Mouse (Mus musculus) cortical plate, adult 2 months (tissue): Measurements from ENCODE around the gene Glt8d2. TPM values are rescaled to one million over a fixed set of nuclear protein-coding genes. Genes with fewer than 3 reads are reported as not detected.
A peak's percentile ranks its signal among the peaks of the same experiment; 100 is the strongest.

Source experiments
- H3K27ac ChIP-seq: fragments of 200-500 bp; 2 replicates; pipeline ENCODE4 v1.5.1; 2012; ENCODE audit warnings: low read length, control low read depth, inconsistent platforms; ENCODE audit not compliant: insufficient read depth
- H3K4me1 ChIP-seq: fragments of 200-500 bp; 2 replicates; pipeline ENCODE4 v1.6.1; 2011; ENCODE audit warnings: low read length; ENCODE audit not compliant: control insufficient read depth, insufficient read depth
- H3K4me3 ChIP-seq: fragments of 200-500 bp; 2 replicates; pipeline ENCODE4 v1.5.1; 2011; ENCODE audit warnings: mild to moderate bottlenecking, low read length, control low read depth; ENCODE audit not compliant: insufficient read depth
- CTCF ChIP-seq: fragments of 200-500 bp; IDR thresholded peaks from 2 replicates; pipeline ENCODE4 v1.5.1; 2011; ENCODE audit warnings: mild to moderate bottlenecking, control low read depth, low read length; ENCODE audit not compliant: insufficient read depth; ENCODE audit errors: extremely low read depth
- POLR2A ChIP-seq: fragments of 200-500 bp; IDR thresholded peaks from 2 replicates; pipeline ENCODE4 v1.6.1; 2011; ENCODE audit warnings: mild to moderate bottlenecking, low read length, control low read depth; ENCODE audit not compliant: insufficient read depth; ENCODE audit errors: extremely low read depth
- polyA plus RNA-seq: library from polyadenylated mRNA; depleted of rRNA; stranded (reverse); fragments of >200 nt; gene quantifications from 2 replicates; pipeline ENCODE4 v1.2.3, GENCODE M21; 2012

Gene Glt8d2
- polyA plus RNA-seq, 1 experiment = 17.7 TPM

DNA sequence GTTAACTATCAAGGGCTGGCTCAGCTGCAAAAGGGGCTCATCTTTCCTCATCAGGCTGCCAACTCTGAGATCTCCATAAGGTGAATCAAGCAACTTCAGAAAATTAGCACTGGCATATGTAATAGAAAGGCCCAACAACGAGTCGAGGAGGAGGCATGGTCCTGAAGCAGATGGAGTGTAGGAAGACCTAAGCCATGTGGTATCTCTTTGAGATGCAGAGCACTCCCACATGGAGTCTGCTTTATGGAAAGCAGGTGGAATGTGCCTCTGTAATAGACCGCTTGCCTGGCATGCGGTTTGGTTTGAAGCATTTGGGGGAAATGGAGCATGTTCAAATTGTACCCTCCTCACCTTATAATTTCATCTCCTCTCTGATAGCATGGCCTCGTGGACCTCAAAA, 9.7 kb downstream of the Glt8d2 start:
- Histone ChIP-seq H3K27ac (peak overlapping the region; percentile 78; the same call in 1 of the 2 replicates), H3K4me1 (peaks cover 3% of the 10 kb centered on the region; the same call in 1 of the 2 replicates), H3K4me3 (no peak overlapping the region)
- TF ChIP-seq POLR2A (no peak), CTCF (no peak)

DNA sequence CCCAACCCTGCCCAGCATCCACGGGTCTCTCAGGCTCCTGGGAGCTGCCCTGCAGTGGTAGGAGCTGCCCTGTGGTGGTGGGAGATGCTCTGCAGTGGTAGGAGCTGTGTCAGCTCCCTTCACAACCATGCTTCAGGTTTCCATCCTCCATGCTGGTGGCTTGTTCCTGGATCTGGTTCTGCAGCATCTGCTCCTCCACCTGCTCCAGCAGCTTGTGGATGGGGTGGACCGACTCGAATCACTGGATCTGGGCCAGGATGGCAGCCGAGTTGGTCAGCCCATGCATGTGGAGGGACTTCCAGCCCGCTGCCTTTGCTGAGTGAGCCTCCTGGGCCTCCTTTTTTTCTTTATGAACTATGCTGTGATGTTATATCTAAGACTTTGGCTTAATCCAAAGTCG, 13.5 kb downstream of the Glt8d2 start:
- Histone ChIP-seq H3K4me1 (peaks cover 3% of the 10 kb centered on the region; the same call in 1 of the 2 replicates), H3K27ac (no peak overlapping the region), H3K4me3 (no peak overlapping the region)
- TF ChIP-seq POLR2A = no peak
- no peak for TF ChIP-seq CTCF

DNA sequence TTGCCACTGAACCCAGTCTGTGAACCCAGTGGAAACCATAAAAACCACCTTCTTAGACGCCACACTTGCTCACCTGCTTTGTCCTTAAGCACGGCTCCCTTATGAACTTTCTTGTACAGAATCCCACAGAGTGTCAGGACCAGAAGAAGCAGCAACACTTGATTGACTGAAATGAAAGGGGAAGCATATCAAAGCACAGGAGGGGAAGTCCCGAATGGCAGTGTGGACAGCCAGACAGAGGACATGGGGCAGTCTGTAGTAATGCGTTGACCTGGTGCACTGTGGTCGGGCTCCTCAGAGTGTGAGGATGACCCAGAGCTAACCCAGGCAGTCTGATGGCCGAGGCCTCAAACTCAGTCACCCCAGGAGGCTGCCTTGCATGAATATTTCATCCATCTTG, 20.2 kb downstream of the Glt8d2 start:
- TF ChIP-seq CTCF (no peak), POLR2A (no peak)
- no peak overlapping the region for H3K4me3 ChIP-seq
- no peaks in the 10 kb centered on the region for H3K4me1 ChIP-seq
- H3K27ac ChIP-seq = no peak overlapping the region

DNA sequence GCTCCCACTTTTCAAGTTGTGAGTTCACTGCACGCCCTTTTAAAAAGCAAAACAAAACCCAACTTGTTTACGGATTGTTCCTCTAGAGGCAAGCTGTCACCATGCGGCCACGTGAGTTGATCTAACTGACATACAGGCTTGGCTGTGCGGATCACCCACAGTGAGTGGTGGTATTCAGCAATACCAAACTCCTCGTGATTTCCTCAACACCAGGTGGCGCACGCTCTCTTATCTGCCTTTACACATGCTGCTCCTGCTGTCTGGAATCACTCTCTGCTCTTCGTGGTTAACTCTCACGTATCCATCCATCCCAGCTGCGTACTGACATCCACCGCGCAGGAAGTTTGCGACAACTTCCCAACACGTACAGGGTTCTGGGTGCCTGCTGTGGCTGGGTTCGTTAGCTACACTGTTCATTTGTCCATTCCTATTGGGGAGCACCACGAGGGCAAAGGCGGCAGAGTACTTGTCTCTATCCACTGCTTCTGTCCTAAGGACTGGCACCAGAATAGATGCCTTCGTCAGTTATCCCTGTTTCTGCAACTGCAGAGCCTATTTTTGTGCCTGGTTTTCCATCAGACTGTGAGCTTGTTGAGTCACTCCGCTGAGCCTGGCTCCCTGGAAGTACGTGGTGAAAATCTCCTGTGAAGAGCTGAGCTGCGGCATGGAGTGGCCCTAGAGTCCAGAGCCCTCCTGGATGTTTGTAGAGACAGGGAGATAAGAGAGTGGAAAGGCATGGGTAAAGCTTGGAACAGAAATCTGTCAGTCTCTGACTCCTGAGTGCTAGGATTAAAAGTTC, 23.8 kb downstream of the Glt8d2 start:
- no peak overlapping the region for H3K27ac ChIP-seq
- TF ChIP-seq POLR2A (no peak), CTCF (peak; percentile 83)
- peak overlapping the region; percentile 1; the same call in 1 of the 2 replicates for H3K4me3 ChIP-seq
- no peaks in the 10 kb centered on the region for H3K4me1 ChIP-seq

DNA sequence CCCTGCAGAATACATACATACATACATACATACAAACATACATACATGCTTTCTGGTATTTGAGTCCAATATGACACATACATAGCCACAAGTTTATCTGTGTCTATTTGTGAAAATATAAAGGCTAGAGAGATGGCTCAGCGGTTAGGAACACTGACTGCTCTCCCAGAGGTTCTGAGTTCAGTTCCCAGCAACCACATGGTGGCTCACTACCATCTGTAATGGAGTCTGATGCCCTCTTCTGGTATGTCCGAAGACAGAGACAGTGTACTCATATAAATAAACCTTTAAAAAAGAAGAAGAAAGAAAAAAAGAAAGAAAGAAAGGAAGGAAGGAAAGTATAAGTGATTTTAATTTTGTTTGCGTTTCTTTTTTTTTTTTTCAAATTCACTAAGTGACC, 24.5 kb downstream of the Glt8d2 start:
- Histone ChIP-seq H3K27ac (no peak overlapping the region), H3K4me1 (no peaks in the 10 kb centered on the region), H3K4me3 (no peak overlapping the region)
- no peak for TF ChIP-seq POLR2A
- no peak for TF ChIP-seq CTCF

DNA sequence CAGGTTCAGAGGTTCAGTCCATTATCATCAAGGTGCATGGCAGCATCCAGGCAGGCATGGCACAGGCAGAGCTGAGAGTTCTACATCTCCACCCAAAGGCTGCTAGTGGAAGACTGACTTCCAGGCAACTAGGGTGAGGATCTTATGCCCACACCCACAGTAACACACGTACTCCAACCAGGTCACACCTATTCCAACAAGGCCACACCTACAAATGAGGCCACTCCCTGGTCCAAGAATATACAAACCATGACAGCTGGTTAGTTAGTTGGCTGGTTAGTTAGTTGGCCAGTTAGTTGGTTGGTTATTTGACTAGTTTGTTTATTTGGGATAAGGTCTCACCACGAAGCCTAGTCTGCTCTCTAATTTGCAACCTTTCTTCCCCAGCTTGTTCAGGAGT, 27.2 kb downstream of the Glt8d2 start:
- Histone ChIP-seq H3K4me1 (no peaks in the 10 kb centered on the region), H3K4me3 (no peak overlapping the region), H3K27ac (peak overlapping the region; percentile 42)
- TF ChIP-seq POLR2A (no peak), CTCF (no peak)

DNA sequence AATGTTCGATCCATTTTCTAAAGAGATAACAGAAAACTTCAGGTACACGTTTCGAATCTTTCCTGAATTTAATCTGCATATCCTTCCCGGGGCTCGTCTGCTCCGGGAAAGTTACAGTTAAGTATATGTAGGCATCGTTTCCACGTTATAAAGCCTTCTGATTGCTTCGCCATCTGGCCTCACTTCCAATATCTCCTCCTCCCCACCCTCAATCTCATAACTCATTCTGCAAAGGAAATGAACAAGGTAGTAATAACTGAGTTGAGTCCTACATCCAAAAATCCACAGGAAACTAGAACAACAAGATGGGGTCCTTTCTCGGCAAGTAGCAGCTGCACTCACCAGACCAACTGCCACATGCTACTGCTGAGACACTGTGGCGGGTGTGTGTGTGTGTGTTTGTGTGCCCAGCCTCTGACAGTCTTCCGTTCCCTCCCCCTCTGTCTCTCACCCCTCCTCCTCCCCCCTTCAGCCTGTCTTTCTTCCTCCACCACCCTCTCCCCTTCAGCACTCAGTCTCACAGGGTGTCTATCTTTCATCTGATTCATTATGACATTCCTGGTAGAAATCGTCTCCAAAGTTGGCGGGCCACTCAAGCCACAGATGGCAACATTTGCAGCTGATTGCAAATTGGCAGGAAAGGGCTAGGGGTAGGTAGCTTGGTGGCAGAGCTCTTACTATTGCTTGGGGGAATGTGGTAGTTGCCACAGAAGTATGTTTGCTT, 28.0 kb downstream of the Glt8d2 start:
- no peak overlapping the region for H3K4me3 ChIP-seq
- TF ChIP-seq POLR2A = 0 out of 2 replicates have a peak, but pooled peaks have one; percentile 9
- TF ChIP-seq CTCF = no peak
- no peaks in the 10 kb centered on the region for H3K4me1 ChIP-seq
- peak overlapping the region; percentile 51 for H3K27ac ChIP-seq

DNA sequence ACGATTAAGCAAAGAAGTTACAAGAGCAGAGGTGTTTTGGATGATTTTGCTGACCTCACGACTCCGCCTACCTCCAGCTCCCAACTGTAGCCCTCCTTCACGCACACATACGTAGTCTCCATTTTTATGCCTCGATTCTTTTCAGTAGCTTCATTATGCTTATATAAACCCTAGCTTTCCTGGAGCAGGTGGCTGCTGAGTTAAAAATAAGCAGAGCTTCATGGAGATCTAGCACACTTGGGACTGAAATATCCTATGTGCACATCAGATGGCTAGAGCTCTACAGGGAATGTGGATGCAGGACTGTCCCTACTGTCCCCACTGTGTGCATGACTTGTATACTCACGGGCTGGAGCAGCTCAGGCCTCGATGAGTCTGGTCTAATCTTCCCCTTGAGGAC, 28.6 kb downstream of the Glt8d2 start:
- no peak overlapping the region for H3K4me3 ChIP-seq
- H3K27ac ChIP-seq = peak overlapping the region; percentile 52
- no peak for TF ChIP-seq CTCF
- TF ChIP-seq POLR2A = 0 out of 2 replicates have a peak, but pooled peaks have one; percentile 8
- no peaks in the 10 kb centered on the region for H3K4me1 ChIP-seq

DNA sequence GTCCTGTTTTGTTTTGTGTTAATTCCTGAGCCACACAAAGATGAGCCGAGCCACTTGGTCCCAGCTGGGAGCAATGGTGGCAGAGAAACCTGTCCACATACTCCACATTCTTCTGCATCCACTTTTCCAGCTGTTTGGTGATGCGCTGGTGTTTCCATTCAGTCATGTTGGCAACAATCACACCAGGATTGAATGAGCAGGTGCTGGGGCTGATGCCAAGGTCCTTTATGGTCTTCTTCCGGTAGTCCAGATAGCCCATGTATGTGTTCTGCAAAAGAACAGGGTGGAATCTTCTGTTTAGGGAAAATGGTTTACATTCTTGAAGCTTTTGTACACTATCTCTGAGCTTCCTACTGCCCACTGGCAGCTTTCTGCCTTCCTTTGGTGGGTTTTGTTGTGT, 35.9 kb downstream of the Glt8d2 start:
- no peak overlapping the region for H3K4me3 ChIP-seq
- no peak overlapping the region for H3K27ac ChIP-seq
- no peak for TF ChIP-seq POLR2A
- no peak for TF ChIP-seq CTCF
- H3K4me1 ChIP-seq = no peaks in the 10 kb centered on the region
